Mouse (Mus musculus) MEL (cell line): Measurements from ENCODE around the gene Cyp2f2. TPM values are rescaled to one million over a fixed set of nuclear protein-coding genes. Genes with fewer than 3 reads are reported as not detected.

ENCODE experiments used
- DNase-seq: peaks from one replicate; pipeline ENCODE4 v3.0.0; 2011; ENCODE audit warnings: low read depth, low spot score
- H3K27ac ChIP-seq: 2 replicates; pipeline ENCODE4 v1.5.1; 2012; ENCODE audit warnings: low read depth, mild to moderate bottlenecking, control low read depth, low read length, moderate library complexity; ENCODE audit not compliant: control insufficient read depth
- H3K27me3 ChIP-seq, 2 experiments: fragments of 150-350 bp in 1 of 2; sonication (generic) in 1 of 2; 2 replicates each; pipeline ENCODE4 v1.6.1; 2012; ENCODE audit warnings: low read length in 2 of 2, mild to moderate bottlenecking in 2 of 2, improper control_type of control experiment in 1 of 2, moderate library complexity in 1 of 2; ENCODE audit not compliant: insufficient read depth in 2 of 2, control insufficient read depth in 1 of 2
- H3K36me3 ChIP-seq, 2 experiments: 2 replicates each; pipeline ENCODE4 v1.6.1; 2012 to 2014; ENCODE audit warnings: low read length in 2 of 2, improper control_type of control experiment in 1 of 2, inconsistent platforms in 1 of 2, mild to moderate bottlenecking in 1 of 2; ENCODE audit not compliant: insufficient read depth in 2 of 2, control insufficient read depth in 1 of 2
- H3K4me1 ChIP-seq, 2 experiments: fragments of 150-350 bp in 1 of 2; sonication (generic) in 1 of 2; 2 replicates each; pipeline ENCODE4 v1.6.1; 2012; ENCODE audit warnings: low read length in 2 of 2, improper control_type of control experiment in 1 of 2, mild to moderate bottlenecking in 1 of 2; ENCODE audit not compliant: insufficient read depth in 2 of 2, control insufficient read depth in 1 of 2
- H3K4me3 ChIP-seq, 2 experiments: fragments of 150-350 bp in 1 of 2; sonication (generic) in 1 of 2; 2 replicates each; pipeline ENCODE4 v1.5.1; 2012; ENCODE audit warnings: low read depth in 2 of 2, low read length in 2 of 2, mild to moderate bottlenecking in 2 of 2, moderate library complexity in 2 of 2, control low read depth in 1 of 2, improper control_type of control experiment in 1 of 2; ENCODE audit not compliant: control insufficient read depth in 1 of 2, insufficient read depth in 1 of 2
- H3K79me2 ChIP-seq: 2 replicates; pipeline ENCODE4 v1.6.1; 2012; ENCODE audit warnings: mild to moderate bottlenecking, low read length, moderate library complexity; ENCODE audit not compliant: control insufficient read depth, poor library complexity, insufficient read depth
- H3K9ac ChIP-seq: 2 replicates; pipeline ENCODE4 v1.6.1; 2012; ENCODE audit warnings: low read depth, mild to moderate bottlenecking, control low read depth, low read length, moderate library complexity; ENCODE audit not compliant: control insufficient read depth, poor library complexity, severe bottlenecking
- H3K9me3 ChIP-seq: fragments of 150-350 bp; sonication (generic); replicated peaks from 2 replicates; pipeline ENCODE4 v1.6.1; 2012; ENCODE audit warnings: mild to moderate bottlenecking, low read length, improper control_type of control experiment, moderate library complexity; ENCODE audit not compliant: insufficient read depth
- BHLHE40 ChIP-seq: IDR thresholded peaks from 2 replicates; pipeline ENCODE4 v1.6.1; 2012; ENCODE audit warnings: low read depth, mild to moderate bottlenecking, inconsistent platforms, low read length, improper control_type of control experiment, borderline replicate concordance
- CHD1 ChIP-seq: IDR thresholded peaks from 2 replicates; pipeline ENCODE4 v1.6.1; 2012; ENCODE audit warnings: low read depth, mild to moderate bottlenecking, inconsistent platforms, low read length, improper control_type of control experiment
- CHD2 ChIP-seq: IDR thresholded peaks from 2 replicates; pipeline ENCODE4 v1.6.1; 2011; ENCODE audit warnings: low read length, improper control_type of control experiment
- CTCF ChIP-seq, 3 experiments: IDR thresholded peaks in 2 of 3; conservative IDR thresholded peaks in 1 of 3; 2 replicates each; pipeline ENCODE4 v1.5.1; 2011 to 2012; ENCODE audit warnings: low read length in 3 of 3, low read depth in 2 of 3, mild to moderate bottlenecking in 2 of 3, improper control_type of control experiment in 1 of 3, inconsistent platforms in 1 of 3, mixed read lengths in 1 of 3, moderate library complexity in 1 of 3; ENCODE audit not compliant: control insufficient read depth in 1 of 3, insufficient read depth in 1 of 3, poor library complexity in 1 of 3, severe bottlenecking in 1 of 3
- E2F4 ChIP-seq: IDR thresholded peaks from 2 replicates; pipeline ENCODE4 v1.6.1; 2011; ENCODE audit warnings: low read depth, low read length, improper control_type of control experiment, borderline replicate concordance
- ELF1 ChIP-seq: IDR thresholded peaks from 2 replicates; pipeline ENCODE4 v1.6.1; 2014; ENCODE audit warnings: low read depth, mild to moderate bottlenecking, inconsistent platforms, low read length, improper control_type of control experiment, moderate library complexity
- ETS1 ChIP-seq: IDR thresholded peaks from 2 replicates; pipeline ENCODE4 v1.6.1; 2012; ENCODE audit warnings: low read depth, mild to moderate bottlenecking, inconsistent platforms, low read length, improper control_type of control experiment, moderate library complexity
- GATA1 ChIP-seq: IDR thresholded peaks from 2 replicates; pipeline ENCODE4 v1.6.1; 2011; ENCODE audit warnings: low read depth, low read length, improper control_type of control experiment
- HCFC1 ChIP-seq: IDR thresholded peaks from 2 replicates; pipeline ENCODE4 v1.6.1; 2012; ENCODE audit warnings: low read depth, mild to moderate bottlenecking, inconsistent platforms, low read length, improper control_type of control experiment, moderate library complexity
- MAFK ChIP-seq: IDR thresholded peaks from 2 replicates; pipeline ENCODE4 v1.6.1; 2011; ENCODE audit warnings: low read depth, mild to moderate bottlenecking, low read length, improper control_type of control experiment, borderline replicate concordance
- MEF2A ChIP-seq: IDR thresholded peaks from 2 replicates; pipeline ENCODE4 v1.6.1; 2014; ENCODE audit warnings: low read depth, mild to moderate bottlenecking, inconsistent platforms, low read length, improper control_type of control experiment; ENCODE audit not compliant: poor library complexity, insufficient replicate concordance, severe bottlenecking; ENCODE audit errors: extremely low read depth
- MXI1 ChIP-seq: IDR thresholded peaks from 2 replicates; pipeline ENCODE4 v1.6.1; 2011; ENCODE audit warnings: mild to moderate bottlenecking, low read depth, low read length, improper control_type of control experiment
- POLR2A ChIP-seq, 2 experiments: IDR thresholded peaks; 2 replicates each; pipeline ENCODE4 v1.6.1; 2011 to 2012; ENCODE audit warnings: low read length in 2 of 2, mild to moderate bottlenecking in 2 of 2, control low read depth in 1 of 2, improper control_type of control experiment in 1 of 2, low read depth in 1 of 2, moderate library complexity in 1 of 2; ENCODE audit not compliant: control insufficient read depth in 1 of 2, insufficient read depth in 1 of 2, poor library complexity in 1 of 2
- RAD21 ChIP-seq: IDR thresholded peaks from 2 replicates; pipeline ENCODE4 v1.6.1; 2011; ENCODE audit warnings: mild to moderate bottlenecking, low read depth, low read length, improper control_type of control experiment
- RCOR1 ChIP-seq: IDR thresholded peaks from 2 replicates; pipeline ENCODE4 v1.6.1; 2012; ENCODE audit warnings: low read depth, mild to moderate bottlenecking, inconsistent platforms, low read length, improper control_type of control experiment
- SIN3A ChIP-seq: IDR thresholded peaks from 2 replicates; pipeline ENCODE4 v1.6.1; 2012; ENCODE audit warnings: low read length, improper control_type of control experiment, inconsistent platforms
- TAL1 ChIP-seq: IDR thresholded peaks from 2 replicates; pipeline ENCODE4 v1.6.1; 2012; ENCODE audit warnings: mild to moderate bottlenecking, inconsistent platforms, low read length, moderate library complexity, mixed read lengths
- TBP ChIP-seq: IDR thresholded peaks from 2 replicates; pipeline ENCODE4 v1.8.0; 2011; ENCODE audit warnings: low read depth, low read length, improper control_type of control experiment
- TCF12 ChIP-seq: IDR thresholded peaks from 2 replicates; pipeline ENCODE4 v1.6.1; 2014; ENCODE audit warnings: low read depth, mild to moderate bottlenecking, inconsistent platforms, low read length, improper control_type of control experiment, moderate library complexity
- USF1 ChIP-seq: IDR thresholded peaks from 2 replicates; pipeline ENCODE4 v1.6.1; 2014; ENCODE audit warnings: low read depth, mild to moderate bottlenecking, inconsistent platforms, low read length, improper control_type of control experiment, moderate library complexity
- USF2 ChIP-seq, 2 experiments: IDR thresholded peaks; 2 replicates each; pipeline ENCODE4 v1.6.1; 2011 to 2012; ENCODE audit warnings: improper control_type of control experiment in 2 of 2, low read length in 2 of 2, borderline replicate concordance in 1 of 2, inconsistent platforms in 1 of 2, low read depth in 1 of 2, mild to moderate bottlenecking in 1 of 2; ENCODE audit not compliant: insufficient read depth in 1 of 2
- ZC3H11A ChIP-seq: IDR thresholded peaks from 2 replicates; pipeline ENCODE4 v1.6.1; 2012; ENCODE audit warnings: low read depth, mild to moderate bottlenecking, inconsistent platforms, low read length, improper control_type of control experiment
- ZMIZ1 ChIP-seq: IDR thresholded peaks from 2 replicates; pipeline ENCODE4 v1.6.1; 2012; ENCODE audit warnings: low read depth, mild to moderate bottlenecking, inconsistent platforms, low read length, improper control_type of control experiment, moderate library complexity
- polyA plus RNA-seq, 2 experiments: library from polyadenylated mRNA; stranded (reverse) in 1 of 2; unstranded in 1 of 2; fragments of >175 nt in 1 of 2; fragments of >200 nt in 1 of 2; gene quantifications; 2 replicates each; pipeline versions ENCODE4 v1.2.1 to v1.2.4; 2012; ENCODE audit warnings: low replicate concordance in 2 of 2, low read depth in 1 of 2; ENCODE audit not compliant: insufficient read length in 2 of 2, insufficient read depth in 1 of 2, missing spikeins in 1 of 2
- total RNA-seq: library from RNA; depleted of rRNA; stranded (reverse); fragments of 300-350 nt; gene quantifications from 2 replicates; pipeline ENCODE4 v1.2.3, GENCODE M21; 2012

The Cyp2f2 gene
- total and polyA plus RNA-seq, 3 experiments: not detected

DNA sequence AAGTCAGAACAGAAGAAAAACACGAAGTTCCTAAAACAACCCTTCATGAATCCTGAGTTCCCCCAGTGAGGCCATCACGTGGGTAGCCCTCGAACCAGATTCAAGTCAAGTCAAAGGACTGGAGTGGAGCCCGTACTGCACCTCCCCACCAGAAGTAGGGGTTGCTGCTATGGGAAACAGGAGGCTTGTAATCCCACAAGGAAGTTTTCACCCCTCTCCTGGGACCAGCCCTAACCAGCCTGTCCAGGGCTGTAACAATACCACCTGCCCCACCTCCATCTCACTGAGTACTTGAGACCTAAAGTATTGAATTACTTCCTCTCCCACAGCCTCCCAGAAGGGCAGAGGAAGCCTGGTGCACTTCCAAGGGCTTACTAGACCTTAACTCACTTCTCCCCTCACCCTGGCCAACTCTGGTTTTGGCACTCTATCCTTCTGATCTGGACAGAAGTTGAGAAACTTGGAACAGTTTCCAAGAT, 1.6 kb upstream of the Cyp2f2 start:
- peaks cover 0 to 3% of the 10 kb centered on the region in 2 experiments; a peak in 2 of 4 replicates for H3K27me3 ChIP-seq
- no peak for DNase-seq
- H3K9ac ChIP-seq: no peak overlapping the region
- TF ChIP-seq MEF2A: no peak
- TF ChIP-seq TCF12: no peak
- no peak for TF ChIP-seq TBP
- TF ChIP-seq CHD1: no peak
- no peak for TF ChIP-seq BHLHE40
- no peak for TF ChIP-seq ETS1
- no peak for TF ChIP-seq HCFC1
- no peak for TF ChIP-seq MAFK
- H3K9me3 ChIP-seq: no peaks in the 10 kb centered on the region
- H3K27ac ChIP-seq: no peak overlapping the region
- no peak overlapping the region for H3K4me3 ChIP-seq
- no peaks in the 10 kb centered on the region for H3K36me3 ChIP-seq
- no peaks in the 10 kb centered on the region for H3K79me2 ChIP-seq
- H3K4me1 ChIP-seq: no peaks in the 10 kb centered on the region

DNA sequence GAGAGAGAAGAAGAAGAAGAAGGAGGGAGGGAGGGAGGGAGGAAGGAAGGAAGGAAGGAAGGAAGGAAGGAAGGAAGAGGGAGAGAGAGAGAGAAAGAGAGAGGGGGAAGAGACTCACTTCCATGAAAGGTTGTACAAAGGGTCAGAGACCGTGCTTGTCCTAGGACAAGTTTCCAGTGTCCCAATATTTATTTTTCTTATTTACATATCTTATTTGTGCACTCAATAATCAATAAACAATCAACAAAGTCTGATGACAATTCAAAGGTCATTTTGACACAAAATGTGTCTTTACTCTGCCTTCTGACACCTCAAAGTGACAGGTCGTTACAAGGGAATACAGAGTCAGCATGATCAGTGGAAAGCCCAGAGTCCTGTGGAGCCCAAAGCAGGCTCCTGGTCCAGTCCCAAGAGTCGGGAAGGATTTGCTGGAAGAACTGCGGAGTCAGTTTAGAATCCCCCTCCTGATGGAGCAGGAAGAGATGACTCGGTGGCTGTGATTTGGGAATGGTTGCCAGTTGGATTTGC, 4.7 kb downstream of the Cyp2f2 start:
- Histone ChIP-seq H3K27me3 (peaks cover 0 to 3% of the 10 kb centered on the region in 2 experiments; a peak in 1 of 4 replicates), H3K36me3 (no peaks in the 10 kb centered on the region), H3K4me3 (no peak overlapping the region), H3K9ac (no peak overlapping the region), H3K27ac (no peak overlapping the region), H3K4me1 (no peaks in the 10 kb centered on the region), H3K9me3 (no peaks in the 10 kb centered on the region), H3K79me2 (no peaks in the 10 kb centered on the region)
- no peak for DNase-seq
- TF ChIP-seq ZMIZ1: no peak
- no peak for TF ChIP-seq CTCF (IDR thresholded peaks at IDR 0.05 in 2 of 3, conservative IDR thresholded peaks at IDR 0.05 in 1 of 3; ENCODE audit: control insufficient read depth in 1 of 3, insufficient read depth in 1 of 3, low read depth in 2 of 3, low read length in 3 of 3, poor library complexity in 1 of 3, severe bottlenecking in 1 of 3)
- TF ChIP-seq MAFK: no peak
- TF ChIP-seq E2F4: no peak
- no peak for TF ChIP-seq GATA1
- TF ChIP-seq SIN3A: no peak
- no peak for TF ChIP-seq ELF1
- TF ChIP-seq USF1: no peak
- no peak for TF ChIP-seq TAL1
- no peak for TF ChIP-seq TCF12
- no peak for TF ChIP-seq RCOR1
- TF ChIP-seq POLR2A (IDR thresholded peaks at IDR 0.05; ENCODE audit: control insufficient read depth in 1 of 2, insufficient read depth in 1 of 2, low read depth in 1 of 2, low read length in 2 of 2, poor library complexity in 1 of 2): no peak
- no peak for TF ChIP-seq MXI1
- TF ChIP-seq CHD2: no peak
- no peak for TF ChIP-seq MEF2A
- no peak for TF ChIP-seq USF2 (IDR thresholded peaks at IDR 0.05; ENCODE audit: borderline replicate concordance in 1 of 2, insufficient read depth in 1 of 2, low read depth in 1 of 2, low read length in 2 of 2)
- TF ChIP-seq ZC3H11A: no peak
- no peak for TF ChIP-seq RAD21
- TF ChIP-seq BHLHE40: no peak
- TF ChIP-seq HCFC1: no peak
- TF ChIP-seq, all 39 proteins: peak for 0
